Mouse (Mus musculus) hindlimb bud, embryonic 11.5 days (tissue): ENCODE data around the gene C1ql1.
"Not testable (repeated sequence)": the region's sequence is repeated elsewhere in the genome, so short reads cannot be mapped to it uniquely, and the experiment has no call there.

ENCODE experiments used
- DNase-seq: peaks from one replicate; pipeline ENCODE4 v3.0.0-alpha.2; 2012; ENCODE audit warnings: low read depth, low spot score; ENCODE audit errors: extremely low spot score

C1ql1 gene

DNA sequence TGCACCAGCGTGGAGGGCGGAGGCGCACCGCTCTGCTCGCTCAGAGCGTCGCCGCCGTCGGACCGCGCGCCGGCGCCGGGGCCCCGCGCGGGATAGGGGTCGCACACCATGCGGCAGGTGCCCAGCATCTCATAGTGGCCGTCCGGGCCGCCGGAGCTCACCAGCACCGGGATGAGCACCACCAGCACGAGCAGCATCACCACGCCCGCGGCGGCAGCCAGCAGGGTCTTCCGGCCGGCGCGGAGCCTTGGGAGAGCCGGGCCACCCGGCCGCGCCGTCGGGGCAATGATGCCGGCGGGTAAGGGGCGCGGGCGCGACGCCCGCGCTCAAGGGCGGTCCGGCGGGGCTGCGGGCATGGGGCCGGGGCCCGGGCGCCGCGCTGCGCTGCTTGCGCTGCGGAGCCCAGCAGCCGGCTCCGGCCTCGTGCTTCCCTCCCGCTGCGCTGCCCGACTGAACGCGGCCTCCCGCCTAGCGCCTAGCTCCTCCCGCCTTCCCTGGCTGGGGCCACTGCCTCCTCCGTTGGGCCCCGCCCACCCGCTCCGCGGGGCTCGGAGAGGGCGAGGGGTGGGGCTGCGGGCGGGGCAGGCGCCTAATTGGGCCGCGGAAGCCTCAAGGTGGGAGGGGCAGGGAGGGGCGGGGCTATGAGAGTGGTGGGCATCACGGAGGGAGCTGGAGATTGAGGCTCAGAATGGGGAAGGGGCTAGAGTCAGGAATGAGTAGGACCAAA lies at the start of gene C1ql1:
Gene C1ql1, minus strand, starts transcription at position 424 of the 727 bp plus-strand sequence.
- no peak for DNase-seq

- DNase-seq: no peak
Measured at GRCm38 (mm10) chr11:102994952-102995351, 48.5 kb upstream of the C1ql1 start.

- no peak for DNase-seq
Measured at GRCm38 (mm10) chr11:102993420-102994029, 47.0 kb upstream of the C1ql1 start.

DNA sequence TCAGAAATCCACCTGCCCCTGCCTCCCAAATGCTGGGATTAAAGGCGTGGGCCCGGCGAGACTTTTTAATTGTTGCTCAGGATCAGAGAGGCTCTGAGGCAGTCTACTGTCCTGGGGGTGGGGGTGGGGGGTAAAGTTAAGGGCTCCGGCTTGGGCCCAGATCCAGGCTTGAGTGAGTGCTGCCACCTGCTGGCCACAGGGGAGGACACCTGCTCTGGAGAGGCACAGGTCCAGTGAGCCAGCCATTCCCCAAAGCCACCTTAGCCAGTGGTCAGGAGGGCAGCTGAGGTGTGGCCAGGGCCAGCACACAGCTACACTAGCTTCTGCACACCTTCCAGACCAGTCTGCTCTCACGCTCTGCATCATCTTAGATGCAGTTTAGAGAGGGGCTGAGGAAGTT lies 46.5 kb upstream of the C1ql1 start:
- DNase-seq: no peak

DNA sequence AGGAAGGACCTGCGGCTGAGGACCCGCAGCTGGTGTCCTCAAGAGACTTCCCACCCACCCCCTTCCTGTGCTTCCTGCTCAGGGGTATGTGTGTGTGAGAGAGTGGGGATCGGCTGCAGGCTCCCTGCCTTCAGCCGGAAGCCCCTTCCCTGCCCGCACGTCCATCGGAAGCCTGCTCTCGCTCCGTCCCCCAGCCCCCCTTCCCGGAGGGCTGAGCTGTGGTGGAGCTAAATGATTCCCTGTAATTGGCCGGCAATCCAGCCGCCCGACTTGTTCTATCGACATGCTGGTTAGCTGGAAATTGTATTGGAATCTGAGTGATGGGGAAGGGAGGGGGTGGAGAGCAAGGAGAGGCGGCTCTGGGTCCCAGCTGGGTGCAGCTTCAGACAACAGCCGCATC lies 45.2 kb upstream of the C1ql1 start:
- no peak for DNase-seq

GRCm38 (mm10) chr11:102990152-102990663 lies 43.7 kb upstream of the C1ql1 start:
- no peak for DNase-seq

DNA sequence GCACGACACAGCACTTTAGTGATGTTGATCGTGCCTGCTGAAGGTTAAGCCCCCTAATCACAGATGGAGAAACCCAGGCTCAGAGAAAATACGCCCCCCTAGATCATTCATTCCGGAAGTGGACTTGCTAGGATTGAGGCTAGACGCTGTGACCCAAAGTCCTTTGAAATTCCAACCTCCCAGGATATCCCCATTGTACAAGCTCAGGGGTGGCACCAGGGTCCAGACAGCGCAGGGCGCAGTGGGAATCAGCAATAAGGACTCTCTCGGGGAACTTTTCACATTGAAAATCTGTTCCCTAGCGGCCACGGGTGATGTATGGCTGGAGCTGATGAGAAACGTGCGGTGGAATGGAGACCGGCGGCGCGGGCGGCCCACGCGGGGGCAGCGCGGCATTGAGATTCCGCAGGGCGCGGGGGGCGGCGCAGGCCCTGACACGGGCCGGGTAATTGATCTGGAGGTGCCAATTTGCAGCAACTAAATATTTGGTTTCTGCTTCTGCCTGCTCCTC lies 43.2 kb upstream of the C1ql1 start:
- no peak for DNase-seq

GRCm38 (mm10) chr11:102985160-102985559 lies 38.7 kb upstream of the C1ql1 start:
- no peak for DNase-seq

DNA sequence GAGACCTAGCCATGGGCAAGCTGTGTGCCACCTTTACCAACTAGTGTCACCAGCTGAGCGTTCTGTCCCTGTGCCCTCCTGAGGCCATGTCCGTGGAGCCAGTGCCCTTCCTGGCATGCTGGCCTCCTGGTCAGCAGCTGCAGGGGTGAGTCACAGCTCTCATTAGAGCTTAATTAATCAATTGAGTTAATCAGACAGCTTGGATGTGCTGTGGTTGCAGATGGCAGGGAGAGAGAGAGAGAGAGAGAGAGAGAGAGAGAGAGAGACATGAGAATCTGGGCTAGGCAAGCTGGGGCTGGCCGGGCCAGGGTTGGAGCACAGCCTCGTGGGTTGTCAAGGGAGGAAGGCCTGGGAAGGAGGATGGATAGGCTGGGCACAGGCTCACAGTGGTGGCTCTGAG lies 38.1 kb upstream of the C1ql1 start:
- DNase-seq: no peak

- DNase-seq: no peak
Measured at GRCm38 (mm10) chr11:102984086-102984485, 37.6 kb upstream of the C1ql1 start.

DNA sequence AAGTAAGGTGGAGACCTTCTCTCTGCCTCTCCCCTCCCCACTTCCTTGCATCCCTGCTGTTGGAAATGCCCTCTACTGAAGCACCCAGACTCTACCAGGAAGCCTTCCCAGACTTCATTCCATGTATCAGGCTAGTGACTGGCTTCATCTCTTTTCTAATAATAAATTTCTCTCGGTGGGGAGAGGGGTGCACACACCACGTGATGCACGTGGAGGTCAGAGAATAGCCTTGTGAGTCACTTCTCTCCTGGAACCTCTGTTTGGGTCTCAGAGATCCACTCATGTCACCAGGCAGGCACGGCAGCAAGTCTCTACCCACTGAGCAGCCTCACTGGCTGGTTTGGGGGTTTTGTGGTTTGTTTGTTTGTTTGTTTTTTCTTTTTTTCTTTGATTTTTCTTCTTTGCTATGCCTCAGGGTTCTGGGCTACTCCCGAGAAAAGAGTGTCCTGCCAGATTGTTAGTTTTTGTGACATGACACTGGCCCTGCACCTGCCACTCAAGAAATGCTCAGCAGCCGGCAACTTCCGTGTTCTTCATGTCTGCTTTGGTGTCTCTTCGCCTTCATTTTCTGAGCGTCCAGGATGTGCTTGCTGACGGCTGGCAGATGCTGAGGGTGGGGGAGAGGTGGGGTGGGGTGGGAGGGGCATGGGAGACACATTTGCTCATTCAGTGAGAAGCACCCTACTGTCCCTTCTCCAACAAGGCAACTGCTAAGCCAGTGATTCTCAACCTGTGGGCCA lies 34.8 kb upstream of the C1ql1 start:
- no peak for DNase-seq

DNA sequence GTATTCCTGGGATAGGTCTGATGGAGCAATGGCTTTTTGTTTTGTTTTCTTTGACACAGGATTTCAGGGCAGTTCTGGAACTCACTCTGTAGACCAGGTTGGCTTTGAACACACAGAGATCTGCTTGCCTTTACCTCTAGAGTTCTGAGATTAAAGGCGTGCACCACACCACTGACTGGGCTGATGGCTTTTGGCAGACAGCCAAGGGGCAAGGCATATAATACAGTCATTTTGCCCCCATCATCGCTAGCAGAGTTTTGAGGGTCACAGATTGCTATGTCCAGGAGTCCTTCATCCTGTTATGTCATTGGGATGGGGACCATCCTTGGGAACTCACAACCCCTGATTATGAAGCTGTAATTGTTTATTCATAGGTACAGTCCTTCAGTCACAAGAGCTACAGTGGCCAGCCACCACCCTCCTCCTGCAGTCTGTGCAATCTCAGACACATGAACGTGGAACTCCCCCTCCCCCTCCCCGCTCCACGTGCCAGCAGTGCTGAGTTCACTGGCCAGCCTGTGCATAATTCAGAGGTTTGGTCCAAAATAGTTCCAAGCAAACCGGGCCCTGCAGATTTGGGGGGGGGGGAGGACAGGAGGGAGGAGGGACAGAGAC lies 31.7 kb upstream of the C1ql1 start:
- DNase-seq: no peak

DNA sequence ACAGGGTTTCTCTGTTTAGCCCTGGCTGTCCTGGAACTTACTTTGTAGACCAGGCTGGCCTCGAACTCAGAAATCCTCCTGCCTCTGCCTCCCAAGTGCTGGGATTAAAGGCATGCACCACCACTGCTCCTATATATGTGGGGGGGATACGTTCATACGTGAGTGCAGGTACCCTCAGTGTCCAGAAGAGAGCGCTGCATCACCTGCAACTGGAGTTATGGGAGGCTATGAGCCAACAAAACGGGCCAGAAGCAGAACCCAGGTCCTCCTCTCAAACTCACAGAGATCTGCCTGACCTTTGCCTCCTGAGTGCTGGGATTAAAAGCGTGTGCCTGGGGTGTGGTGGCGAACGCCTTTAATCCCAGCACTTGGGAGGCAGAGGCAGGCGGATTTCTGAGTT lies 29.5 kb upstream of the C1ql1 start:
- DNase-seq: not testable (repeated sequence)

- DNase-seq: no peak
Measured at GRCm38 (mm10) chr11:102972326-102972725, 25.8 kb upstream of the C1ql1 start.

DNA sequence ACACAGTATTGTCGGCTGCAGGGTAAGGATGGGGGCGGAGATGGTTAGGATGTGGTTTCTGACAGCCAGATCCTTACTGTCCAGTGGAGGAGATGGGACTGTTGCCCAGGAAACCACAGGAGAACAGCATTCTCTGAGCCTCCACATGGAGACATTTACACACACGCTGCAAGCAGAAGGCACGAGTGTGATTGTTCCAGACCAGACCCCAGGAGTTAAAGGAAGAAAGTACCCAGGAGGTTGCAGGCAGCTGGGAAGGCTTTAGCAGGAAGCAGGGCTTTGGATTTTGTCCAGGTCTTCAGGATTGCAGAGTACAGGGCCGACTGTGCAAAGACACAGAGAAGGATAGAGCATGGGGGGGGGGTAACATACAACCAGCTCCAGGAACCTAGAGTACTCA lies 25.1 kb upstream of the C1ql1 start:
- no peak for DNase-seq

GRCm38 (mm10) chr11:102964547-102965091 lies 18.1 kb upstream of the C1ql1 start:
- DNase-seq: no peak

DNA sequence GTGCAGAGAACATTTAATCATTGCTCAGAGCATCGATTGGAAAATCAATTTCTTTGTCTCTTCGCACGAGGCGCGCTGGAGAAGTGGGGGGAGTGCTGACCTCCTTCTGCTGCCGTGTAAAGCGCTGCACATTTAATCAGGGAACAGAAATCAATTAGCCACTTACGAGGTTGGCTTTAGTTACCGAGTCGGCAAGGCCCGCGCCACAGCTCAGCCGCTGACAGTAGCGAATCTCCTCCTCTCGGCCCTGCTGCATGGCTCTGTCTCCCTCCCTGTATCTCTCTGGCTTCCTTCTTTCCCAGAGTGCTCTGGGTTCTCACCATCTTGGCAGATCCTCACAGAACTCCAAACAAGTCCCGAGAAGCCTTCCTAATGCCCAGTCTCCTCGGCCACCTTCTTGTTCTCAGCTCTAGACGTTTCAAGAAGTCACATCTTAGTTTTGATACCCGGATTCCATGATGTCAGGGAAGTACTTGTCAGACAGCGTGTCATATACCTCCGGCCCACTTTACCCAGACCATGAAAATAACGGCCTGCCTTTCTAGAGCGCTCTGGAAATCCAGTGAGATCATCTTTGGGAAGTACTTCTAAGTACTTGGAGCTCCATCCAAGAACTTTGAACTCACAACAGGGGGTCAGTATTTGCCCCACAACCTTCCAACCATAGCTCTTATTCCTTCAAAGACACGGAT lies 17.5 kb upstream of the C1ql1 start:
- DNase-seq: no peak

- no peak for DNase-seq
Measured at GRCm38 (mm10) chr11:102963246-102963854, 16.9 kb upstream of the C1ql1 start.

DNA sequence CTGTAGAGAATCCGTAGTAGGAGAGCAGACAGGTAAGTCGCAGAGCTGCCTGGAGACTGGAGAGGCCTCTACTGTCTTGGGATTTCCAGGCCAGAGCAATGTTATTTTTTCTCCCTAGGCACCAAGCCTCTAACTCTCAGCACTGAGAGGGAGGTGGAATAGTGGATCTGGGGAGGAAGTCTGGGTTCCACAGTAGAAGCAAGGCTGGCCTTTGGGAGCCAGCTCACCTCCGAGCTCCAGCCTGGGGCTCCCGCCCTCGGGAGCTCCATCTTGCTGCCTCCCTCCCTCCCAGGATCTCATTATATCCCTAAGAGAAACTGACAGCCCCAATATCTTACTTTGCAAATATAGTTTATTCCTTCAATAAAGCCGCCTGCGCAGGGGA lies 16.4 kb upstream of the C1ql1 start:
- DNase-seq: no peak

GRCm38 (mm10) chr11:102961082-102961481 lies 14.6 kb upstream of the C1ql1 start:
- no peak for DNase-seq
